21 mouse cellular contexts compared by ENCODE assay signal in the genomic region with DNA sequence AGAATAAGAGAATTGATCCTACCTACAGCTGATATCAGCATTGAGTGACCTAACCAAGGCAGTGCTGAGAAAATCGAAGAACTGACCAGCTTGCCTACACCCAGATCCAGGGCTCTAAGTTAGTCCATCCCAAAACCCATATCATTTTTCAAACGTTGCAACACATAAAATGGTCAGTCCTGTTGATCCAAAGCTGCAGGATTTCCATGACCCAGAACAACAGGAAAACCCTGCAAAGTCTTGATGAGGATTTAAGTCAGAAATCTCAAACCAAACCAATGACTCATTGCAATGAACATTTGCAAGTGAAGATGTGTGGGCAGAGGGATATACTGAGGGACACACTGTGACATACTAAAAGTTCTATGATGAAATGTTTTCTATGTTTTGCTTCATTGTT.
"Had no signal": no experiment of that assay in that cellular context is flagged by ENCODE, and none has a peak within 500 bp of the region (broad histone marks: within the 10 kb centered on the region; RNA-seq: fewer than 3 reads in every experiment).

No protein-coding gene starts in this region.

- DNase-seq: cerebellum, adult 8-10 months; cerebellum, adult 9-10 months; cerebellum, adult 9-11 months; cerebellum, postnatal 10 days; cerebellum, postnatal 14 days; cerebellum, postnatal 25 days; cerebellum, postnatal 36 days; embryo, embryonic 11 days; forebrain, postnatal 0 days; gastrocnemius, adult 2 months; gastrocnemius, postnatal 10 days; gastrocnemius, postnatal 14 days; gastrocnemius, postnatal 25 days; gastrocnemius, postnatal 36 days; heart, adult 11 months; heart, adult 18-20 months; heart, adult 2 months had no signal

- ATAC-seq: forebrain, embryonic 13.5 days; forebrain, embryonic 14.5 days; forebrain, embryonic 15.5 days; forebrain, embryonic 16.5 days; forebrain, postnatal 0 days had no signal
